Mouse (Mus musculus): ENCODE data around the gene Scnn1b.

- TF ChIP-seq USF1 (IDR thresholded peaks at IDR 0.05; ENCODE audit: low read depth) (no peak), MYOD1 (IDR thresholded peaks at IDR 0.05; ENCODE audit: control insufficient read depth in 1 of 3, insufficient read length in 2 of 3, low read depth in 2 of 3) (peak in 1 of 3 experiments; percentile 14), POLR2A (IDR thresholded peaks at IDR 0.05; ENCODE audit: insufficient read length, low read depth) (no peak), MYOG (IDR thresholded peaks at IDR 0.05; ENCODE audit: control insufficient read depth in 1 of 3, insufficient read depth in 1 of 3, insufficient read length in 2 of 3, low read depth in 2 of 3) (no peak), POLR2AphosphoS2 (IDR thresholded peaks at IDR 0.05; ENCODE audit: insufficient read length, low read depth) (no peak)
These were observed 66.4 kb downstream of the Scnn1b start for GRCm38 (mm10) chr7:121931246-121931645.

Measured in myocyte (in vitro differentiated cells).